Mouse (Mus musculus) cerebellum, adult 2 months (tissue): ENCODE measurements at regions not wholly inside any gene's neighbourhood (a gene's known extent, or its start where the extent isn't known, plus 50 kb on each side); places are given as distances from the start of the nearest gene placed in this dataset.

Source experiments
- CTCF ChIP-seq: fragments of 200-500 bp; IDR thresholded peaks from 2 replicates; pipeline ENCODE4 v1.5.1; 2011; ENCODE audit warnings: low read depth, mild to moderate bottlenecking, control low read depth, low read length, moderate library complexity, borderline replicate concordance; ENCODE audit not compliant: insufficient read depth
- POLR2A ChIP-seq: fragments of 200-500 bp; IDR thresholded peaks from 2 replicates; pipeline ENCODE4 v1.6.1; 2011; ENCODE audit warnings: low read length, control low read depth, borderline replicate concordance; ENCODE audit not compliant: insufficient read depth

- TF ChIP-seq POLR2A, result no peak
- no peak for TF ChIP-seq CTCF
Measured at GRCm38 (mm10) chr13:117508746-117509145, 93.4 kb upstream of the Hcn1 start.
